Mouse (Mus musculus) adrenal gland, postnatal 25 days (tissue): ENCODE measurements around the gene Emx1. TPM values are rescaled to one million over a fixed set of nuclear protein-coding genes. Genes with fewer than 3 reads are reported as not detected.
A peak's percentile ranks its signal among the peaks of the same experiment; 100 is the strongest.

Experiments
- DNase-seq: peaks from one replicate; pipeline ENCODE4 v3.0.0; 2021; ENCODE audit warnings: mixed read lengths
- total RNA-seq: library from RNA; stranded (reverse); gene quantifications from 2 replicates; pipeline ENCODE4 v1.2.3, GENCODE M21; 2021

Gene Emx1
- total RNA-seq, 1 experiment from 2014 or later = not detected

GRCm38 (mm10) chr6:85189911-85190591, 2.8 kb downstream of the Emx1 start:
- peak; percentile 9 for DNase-seq

GRCm38 (mm10) chr6:85190671-85191070, 3.4 kb downstream of the Emx1 start:
- no peak for DNase-seq

- no peak for DNase-seq
These were observed 4.7 kb downstream of the Emx1 start for GRCm38 (mm10) chr6:85191751-85192440.

- DNase-seq = no peak
These were observed 6.4 kb downstream of the Emx1 start for GRCm38 (mm10) chr6:85193381-85194318.

- DNase-seq = no peak
These were observed 10.7 kb downstream of the Emx1 start for GRCm38 (mm10) chr6:85197951-85198350.

- no peak for DNase-seq
These were observed 19.1 kb downstream of the Emx1 start for GRCm38 (mm10) chr6:85206182-85206938.

- no peak for DNase-seq
These were observed 19.7 kb downstream of the Emx1 start for GRCm38 (mm10) chr6:85206939-85207285.

GRCm38 (mm10) chr6:85207345-85207744, 20.1 kb downstream of the Emx1 start:
- DNase-seq = no peak

- DNase-seq = peak; percentile 29
These were observed 22.2 kb downstream of the Emx1 start for GRCm38 (mm10) chr6:85209226-85209967.

GRCm38 (mm10) chr6:85210686-85211085, 23.4 kb downstream of the Emx1 start:
- DNase-seq = no peak

- no peak for DNase-seq
These were observed 31.0 kb downstream of the Emx1 start for GRCm38 (mm10) chr6:85218251-85218650.

- DNase-seq = no peak
These were observed 31.6 kb downstream of the Emx1 start for GRCm38 (mm10) chr6:85218684-85219445.

- no peak for DNase-seq
These were observed 32.5 kb downstream of the Emx1 start for GRCm38 (mm10) chr6:85219706-85220105.

GRCm38 (mm10) chr6:85220917-85221316, 33.7 kb downstream of the Emx1 start:
- DNase-seq = no peak

GRCm38 (mm10) chr6:85222551-85222950, 35.3 kb downstream of the Emx1 start:
- DNase-seq = no peak

- DNase-seq = no peak
These were observed 36.4 kb downstream of the Emx1 start for GRCm38 (mm10) chr6:85223498-85224150.

GRCm38 (mm10) chr6:85224442-85224891, 37.2 kb downstream of the Emx1 start:
- peak; percentile 42 for DNase-seq

- no peak for DNase-seq
These were observed 39.3 kb downstream of the Emx1 start for GRCm38 (mm10) chr6:85226570-85226969.

GRCm38 (mm10) chr6:85227520-85227919, 40.3 kb downstream of the Emx1 start:
- no peak for DNase-seq

GRCm38 (mm10) chr6:85230762-85231161, 43.5 kb downstream of the Emx1 start:
- DNase-seq = no peak
